Mouse (Mus musculus): ENCODE results near the gene Fblim1. TPM values are rescaled to one million over a fixed set of nuclear protein-coding genes. Genes with fewer than 3 reads are reported as not detected.

Gene Fblim1
- 1.5 and 1.8 TPM in 2 replicates for polyA plus RNA-seq (2015; fragmentation: Nextera tagmentation; extraction: Ambion mirVana)

- Histone ChIP-seq H3K4me2 (ENCODE audit: low read depth, low read length) (no peak within 1 kb of the TSS), H3K9me3 (ENCODE audit: low read length) (no peaks in the 10 kb centered on the region), H3K27me3 (ENCODE audit: insufficient read depth, low read length) (no peaks in the 10 kb centered on the region), H3K36me3 (replicated peaks; ENCODE audit: insufficient read depth, low read length) (no peaks in the 10 kb centered on the region), H3K27ac (ENCODE audit: low read depth) (no peak within 1 kb of the TSS), H3K4me1 (ENCODE audit: insufficient read depth) (peaks cover 9% of the 10 kb centered on the region), H3K9ac (replicated peaks) (0 out of 2 replicates have a peak within 1 kb of the TSS, but pooled peaks have one; percentile 21), H3K4me3 (ENCODE audit: low read depth, low read length) (no peak within 1 kb of the TSS)
- no peak for TF ChIP-seq EP300 (IDR thresholded peaks at IDR 0.05; ENCODE audit: low read depth)
- no peak for TF ChIP-seq CTCF (IDR thresholded peaks at IDR 0.05; ENCODE audit: low read depth)
- ATAC-seq (peak; percentile 54), DNase-seq (no peak)
- WGBS (ENCODE audit: insufficient replicate concordance) = 70% methylated on average over 11 of the region's 11 CpGs
Observed at GRCm38 (mm10) chr4:141605861-141606260, at the start of gene Fblim1. Gene Fblim1 (minus strand): TSS chr4:141606096.

- H3K4me3 ChIP-seq (ENCODE audit: low read depth, low read length) = no peak overlapping the region
- ATAC-seq (no peak), DNase-seq (no peak)
- no peak overlapping the region for H3K9ac ChIP-seq (replicated peaks)
- H3K36me3 ChIP-seq (replicated peaks; ENCODE audit: insufficient read depth, low read length) = no peaks in the 10 kb centered on the region
- no peaks in the 10 kb centered on the region for H3K9me3 ChIP-seq (ENCODE audit: low read length)
- no peak overlapping the region for H3K27ac ChIP-seq (ENCODE audit: low read depth)
- no peak overlapping the region for H3K4me2 ChIP-seq (ENCODE audit: low read depth, low read length)
- H3K27me3 ChIP-seq (ENCODE audit: insufficient read depth, low read length) = no peaks in the 10 kb centered on the region
- 88% methylated on average over 6 of the region's 6 CpGs for WGBS (ENCODE audit: insufficient replicate concordance)
- H3K4me1 ChIP-seq (ENCODE audit: insufficient read depth) = peaks cover 19% of the 10 kb centered on the region
- TF ChIP-seq EP300 (IDR thresholded peaks at IDR 0.05; ENCODE audit: low read depth) = no peak
- TF ChIP-seq CTCF (IDR thresholded peaks at IDR 0.05; ENCODE audit: low read depth) = no peak
Observed at GRCm38 (mm10) chr4:141654509-141654908, 48.6 kb upstream of the Fblim1 start.

GRCm38 (mm10) chr4:141653813-141654212 lies 47.9 kb upstream of the Fblim1 start:
- TF ChIP-seq CTCF (IDR thresholded peaks at IDR 0.05; ENCODE audit: low read depth) (no peak), EP300 (IDR thresholded peaks at IDR 0.05; ENCODE audit: low read depth) (no peak)
- H3K27ac ChIP-seq (ENCODE audit: low read depth) = no peak overlapping the region
- no peak overlapping the region for H3K4me2 ChIP-seq (ENCODE audit: low read depth, low read length)
- no peak overlapping the region for H3K9ac ChIP-seq (replicated peaks)
- H3K4me1 ChIP-seq (ENCODE audit: insufficient read depth) = peaks cover 19% of the 10 kb centered on the region
- no peaks in the 10 kb centered on the region for H3K9me3 ChIP-seq (ENCODE audit: low read length)
- DNase-seq = no peak
- WGBS (ENCODE audit: insufficient replicate concordance) = 88% methylated on average over 13 of the region's 13 CpGs
- no peaks in the 10 kb centered on the region; the same call in 1 of the 2 replicates for H3K36me3 ChIP-seq (replicated peaks; ENCODE audit: insufficient read depth, low read length)
- no peak for ATAC-seq
- no peaks in the 10 kb centered on the region for H3K27me3 ChIP-seq (ENCODE audit: insufficient read depth, low read length)
- no peak overlapping the region for H3K4me3 ChIP-seq (ENCODE audit: low read depth, low read length)

DNA sequence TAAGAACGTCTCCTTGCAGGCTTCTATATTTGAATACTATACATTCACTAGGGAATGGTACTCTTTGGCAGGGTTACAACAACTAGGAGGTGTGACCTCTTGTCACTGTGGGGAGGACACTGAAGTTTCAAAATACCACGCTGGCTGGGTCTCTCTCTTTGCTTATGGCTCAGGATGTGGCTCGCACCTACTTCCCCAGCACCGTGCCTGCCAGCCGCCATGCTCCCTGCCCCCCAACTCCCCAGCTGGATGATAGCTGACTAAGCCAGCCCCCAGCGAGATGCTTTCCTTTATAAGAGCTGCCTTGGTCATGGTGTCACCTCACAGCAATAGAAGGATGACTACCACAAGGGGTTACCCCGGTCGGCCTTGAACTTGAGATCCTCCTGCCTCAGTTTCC lies 47.1 kb upstream of the Fblim1 start:
- Histone ChIP-seq H3K9ac (replicated peaks) (no peak overlapping the region), H3K27me3 (ENCODE audit: insufficient read depth, low read length) (no peaks in the 10 kb centered on the region), H3K4me3 (ENCODE audit: low read depth, low read length) (no peak overlapping the region), H3K4me2 (ENCODE audit: low read depth, low read length) (no peak overlapping the region), H3K27ac (ENCODE audit: low read depth) (no peak overlapping the region), H3K4me1 (ENCODE audit: insufficient read depth) (peaks cover 19% of the 10 kb centered on the region), H3K36me3 (replicated peaks; ENCODE audit: insufficient read depth, low read length) (no peaks in the 10 kb centered on the region; the same call in 1 of the 2 replicates), H3K9me3 (ENCODE audit: low read length) (no peaks in the 10 kb centered on the region)
- no peak for DNase-seq
- 61% methylated on average over 8 of the region's 8 CpGs for WGBS (ENCODE audit: insufficient replicate concordance)
- TF ChIP-seq CTCF (IDR thresholded peaks at IDR 0.05; ENCODE audit: low read depth) (no peak), EP300 (IDR thresholded peaks at IDR 0.05; ENCODE audit: low read depth) (no peak)
- no peak for ATAC-seq

- H3K4me3 ChIP-seq (ENCODE audit: low read depth, low read length) = no peak overlapping the region
- H3K36me3 ChIP-seq (replicated peaks; ENCODE audit: insufficient read depth, low read length) = no peaks in the 10 kb centered on the region; the same call in 1 of the 2 replicates
- no peak for DNase-seq
- TF ChIP-seq CTCF (IDR thresholded peaks at IDR 0.05; ENCODE audit: low read depth) = no peak
- TF ChIP-seq EP300 (IDR thresholded peaks at IDR 0.05; ENCODE audit: low read depth) = no peak
- 84% methylated on average over 10 of the region's 10 CpGs for WGBS (ENCODE audit: insufficient replicate concordance)
- H3K27me3 ChIP-seq (ENCODE audit: insufficient read depth, low read length) = no peaks in the 10 kb centered on the region
- no peak for ATAC-seq
- peaks cover 14% of the 10 kb centered on the region; the same call in 1 of the 2 replicates for H3K4me1 ChIP-seq (ENCODE audit: insufficient read depth)
- H3K27ac ChIP-seq (ENCODE audit: low read depth) = no peak overlapping the region
- no peak overlapping the region for H3K4me2 ChIP-seq (ENCODE audit: low read depth, low read length)
- no peak overlapping the region for H3K9ac ChIP-seq (replicated peaks)
- H3K9me3 ChIP-seq (ENCODE audit: low read length) = no peaks in the 10 kb centered on the region
Observed at GRCm38 (mm10) chr4:141651944-141652343, 46.0 kb upstream of the Fblim1 start.

- 86% methylated on average over 6 of the region's 6 CpGs for WGBS (ENCODE audit: insufficient replicate concordance)
Observed at GRCm38 (mm10) chr4:141651286-141651685, 45.4 kb upstream of the Fblim1 start.

More at GRCm38 (mm10) chr4:141651286-141651685, 45.4 kb upstream of the Fblim1 start:
- Histone ChIP-seq H3K27ac (ENCODE audit: low read depth) (no peak overlapping the region), H3K9ac (replicated peaks) (no peak overlapping the region), H3K27me3 (ENCODE audit: insufficient read depth, low read length) (no peaks in the 10 kb centered on the region), H3K4me3 (ENCODE audit: low read depth, low read length) (no peak overlapping the region), H3K4me1 (ENCODE audit: insufficient read depth) (peaks cover 11% of the 10 kb centered on the region; the same call in 1 of the 2 replicates), H3K9me3 (ENCODE audit: low read length) (no peaks in the 10 kb centered on the region), H3K36me3 (replicated peaks; ENCODE audit: insufficient read depth, low read length) (no peaks in the 10 kb centered on the region; the same call in 1 of the 2 replicates), H3K4me2 (ENCODE audit: low read depth, low read length) (no peak overlapping the region)
- no peak for ATAC-seq
- TF ChIP-seq EP300 (IDR thresholded peaks at IDR 0.05; ENCODE audit: low read depth) = no peak
- TF ChIP-seq CTCF (IDR thresholded peaks at IDR 0.05; ENCODE audit: low read depth) = no peak
- DNase-seq = no peak

Measured in liver, postnatal 0 days (tissue).